Mouse (Mus musculus) Patski (cell line): Measurements from ENCODE around the gene Gm11037. TPM values are rescaled to one million over a fixed set of nuclear protein-coding genes. Genes with fewer than 3 reads are reported as not detected.

Source experiments
- ATAC-seq: fragments of 100-300 bp; one replicate; pipeline ENCODE4 v1.8.0; 2021
- CTCF ChIA-PET: fragments of 350-600 bp; sonication (Branson Sonifier 250); formaldehyde crosslinking; loops from one replicate; lab custom pipeline; 2022; ENCODE audit warnings: inconsistent platforms; lab: Charles Lee
- POLR2A ChIA-PET: fragments of 350-600 bp; sonication (Branson Sonifier 250); formaldehyde crosslinking; loops from one replicate; lab custom pipeline; 2022; ENCODE audit warnings: antibody characterized with exemption, inconsistent platforms; lab: Charles Lee
- DNase-seq: peaks from one replicate; pipeline ENCODE4 v3.0.0-alpha.2; 2011; ENCODE audit warnings: low read depth, low spot score
- H3K27me3 ChIP-seq: fragments of 371-371 bp; one replicate; pipeline ENCODE4 v1.5.1; 2021
- CTCF ChIP-seq: fragments of 100-300 bp; IDR thresholded peaks from one replicate; pipeline ENCODE4 v1.5.1; 2021
- in situ Hi-C: fragments of 300-500 bp; cut with MboI; formaldehyde crosslinking; loops from 3 replicates; pipeline ENCODE4 v1.11.1; 2018; ENCODE audit warnings: low pct_unique_long_range_greater_than_20kb, mixed read lengths
- polyA plus RNA-seq: library from polyadenylated mRNA; unstranded; gene quantifications from one replicate; pipeline ENCODE4 v1.2.3, GENCODE M21; 2021

Gene Gm11037
- polyA plus RNA-seq, 1 experiment from 2014 or later = not detected

- ChIA-PET CTCF (interaction anchor here (0.6 to 2.2 kb wide), 3 partner anchors 24 to 74 kb away, joined by 3 to 6 read pairs (median 3); no protein-coding TSS in a partner anchor), POLR2A (interaction anchor here (0.9 to 1.6 kb wide), 6 partner anchors 11 to 82 kb away, joined by 3 to 10 read pairs (median 4); partner anchors contain the start of gene 1700037H04Rik)
- ATAC-seq (no peak), DNase-seq (no peak)
- no peak for TF ChIP-seq CTCF
- in situ Hi-C loops = no loop called here
- no peaks in the 10 kb centered on the region for H3K27me3 ChIP-seq
These were observed 45.5 kb downstream of the Gm11037 start for GRCm38 (mm10) chr2:131178828-131179245.

GRCm38 (mm10) chr2:131179246-131179886 lies 46.1 kb downstream of the Gm11037 start:
- no peak for DNase-seq
- TF ChIP-seq CTCF = no peak
- in situ Hi-C loops = no loop called here
- ATAC-seq = peak; percentile 52
- CTCF ChIA-PET = interaction anchor here (0.6 to 2.2 kb wide), 3 partner anchors 23 to 74 kb away, joined by 3 to 6 read pairs (median 3); no protein-coding TSS in a partner anchor
- H3K27me3 ChIP-seq = no peaks in the 10 kb centered on the region
- POLR2A ChIA-PET = interaction anchor here (0.9 to 1.6 kb wide), 7 partner anchors 10 to 82 kb away, joined by 3 to 10 read pairs (median 4); partner anchors contain the start of gene 1700037H04Rik

GRCm38 (mm10) chr2:131179990-131180587 lies 46.8 kb downstream of the Gm11037 start, which contains the start of gene Cenpb:
TSS of gene Cenpb (minus strand) at chr2:131180067.
- TF ChIP-seq CTCF = no peak
- in situ Hi-C loops = loop anchor here (5.0 kb wide), 1 partner anchor 72 kb away; no protein-coding TSS in a partner anchor
- DNase-seq = no peak
- H3K27me3 ChIP-seq = no peaks in the 10 kb centered on the region
- ChIA-PET CTCF (interaction anchor here (2.2 kb wide), 1 partner anchor 31 kb away, joined by 6 read pairs; no protein-coding TSS in a partner anchor), POLR2A (interaction anchor here (1.2 to 1.4 kb wide), 3 partner anchors 10 to 53 kb away, joined by 3 to 4 read pairs (median 4); no protein-coding TSS in a partner anchor)
- ATAC-seq = peak; percentile 86

Other genes with a start within 250 kb of the Gm11037 start
- 50.9 TPM for gene 4930402H24Rik, start 227.1 kb upstream of the Gm11037 start, polyA plus RNA-seq
- gene Atrn, start 227.0 kb upstream of the Gm11037 start, polyA plus RNA-seq = 32.9 TPM
- gene Gfra4, start 90.4 kb upstream of the Gm11037 start, polyA plus RNA-seq = 4.6 TPM
- 0.63 TPM for gene Adam33, start 69.7 kb upstream of the Gm11037 start, polyA plus RNA-seq
- 0.49 TPM for gene Siglec1, start 46.7 kb upstream of the Gm11037 start, polyA plus RNA-seq
- gene Hspa12b, start 6.2 kb upstream of the Gm11037 start, polyA plus RNA-seq = 1.4 TPM
- gene 1700037H04Rik, start 26.6 kb downstream of the Gm11037 start, polyA plus RNA-seq = 86.3 TPM
- 84.4 TPM for gene Cenpb, start 46.6 kb downstream of the Gm11037 start, polyA plus RNA-seq
- gene Cdc25b, start 53.5 kb downstream of the Gm11037 start, polyA plus RNA-seq = 23.5 TPM
- gene Spef1, start 53.8 kb downstream of the Gm11037 start, polyA plus RNA-seq = 9.4 TPM
- gene Ap5s1, start 73.6 kb downstream of the Gm11037 start, polyA plus RNA-seq = 24.7 TPM
- gene Mavs, start 100.6 kb downstream of the Gm11037 start, polyA plus RNA-seq = 54.5 TPM
- 42.8 TPM for gene Pank2, start 129.0 kb downstream of the Gm11037 start, polyA plus RNA-seq
- 11.5 TPM for gene Rnf24, start 219.4 kb downstream of the Gm11037 start, polyA plus RNA-seq